Mouse (Mus musculus): ENCODE data around the gene Ttll9.

Ttll9 gene

GRCm38 (mm10) chr2:153009192-153009973 is 47.1 kb downstream of the Ttll9 start:
- in situ Hi-C loops (cut with MboI, MseI), result no loop called here

GRCm38 (mm10) chr2:153013724-153014515 is 51.6 kb downstream of the Ttll9 start:
- in situ Hi-C loops (cut with MboI, MseI), result no loop called here

GRCm38 (mm10) chr2:153014758-153015593 is 52.7 kb downstream of the Ttll9 start, which contains the start of gene Pdrg1:
TSS of gene Pdrg1 (minus strand) at chr2:153015427.
- in situ Hi-C loops (cut with MboI, MseI), result loop anchor here in 1 of 2 experiments (5.0 kb wide), 1 partner anchor 103 kb away; the partner anchor contains the start of gene Mylk2

- in situ Hi-C loops (cut with MboI, MseI), result loop anchor here in 1 of 2 experiments (5.0 kb wide), 1 partner anchor 104 kb away; the partner anchor contains the start of gene Mylk2
These were observed 53.5 kb downstream of the Ttll9 start for GRCm38 (mm10) chr2:153015804-153016203.

GRCm38 (mm10) chr2:153016786-153017185 is 54.5 kb downstream of the Ttll9 start:
- in situ Hi-C loops (cut with MboI, MseI), result loop anchor here in 1 of 2 experiments (5.0 kb wide), 1 partner anchor 104 kb away; the partner anchor contains the start of gene Mylk2

GRCm38 (mm10) chr2:153019355-153019754 is 57.1 kb downstream of the Ttll9 start:
- in situ Hi-C loops (cut with MboI, MseI), result loop anchor here in 1 of 2 experiments (5.0 kb wide), 1 partner anchor 107 kb away; the partner anchor contains the start of gene Mylk2

GRCm38 (mm10) chr2:153021163-153021562 is 58.9 kb downstream of the Ttll9 start:
- in situ Hi-C loops (cut with MboI, MseI), result loop anchor here in 1 of 2 experiments (5.0 kb wide), 1 partner anchor 104 kb away; no protein-coding TSS in a partner anchor

GRCm38 (mm10) chr2:153022855-153023254 is 60.6 kb downstream of the Ttll9 start:
- in situ Hi-C loops (cut with MboI, MseI), result loop anchor here in 1 of 2 experiments (5.0 kb wide), 1 partner anchor 106 kb away; no protein-coding TSS in a partner anchor

GRCm38 (mm10) chr2:153026052-153026451 is 63.8 kb downstream of the Ttll9 start:
- in situ Hi-C loops (cut with MboI, MseI), result no loop called here

GRCm38 (mm10) chr2:153027501-153027900 is 65.2 kb downstream of the Ttll9 start:
- in situ Hi-C loops (cut with MboI, MseI), result no loop called here

- in situ Hi-C loops (cut with MboI, MseI), result no loop called here
These were observed 68.1 kb downstream of the Ttll9 start for GRCm38 (mm10) chr2:153030422-153030821.

GRCm38 (mm10) chr2:153031126-153032082 is 69.1 kb downstream of the Ttll9 start, which contains the start of gene Xkr7:
TSS of gene Xkr7 (plus strand) at chr2:153031852.
- in situ Hi-C loops (cut with MboI, MseI), result no loop called here

GRCm38 (mm10) chr2:153032083-153032842 is 70.0 kb downstream of the Ttll9 start:
- in situ Hi-C loops (cut with MboI, MseI), result no loop called here

GRCm38 (mm10) chr2:153032973-153033372 is 70.7 kb downstream of the Ttll9 start:
- in situ Hi-C loops (cut with MboI, MseI), result no loop called here

- in situ Hi-C loops (cut with MboI, MseI), result no loop called here
These were observed 71.4 kb downstream of the Ttll9 start for GRCm38 (mm10) chr2:153033545-153034230.

- in situ Hi-C loops (cut with MboI, MseI), result no loop called here
These were observed 74.4 kb downstream of the Ttll9 start for GRCm38 (mm10) chr2:153036690-153037089.

GRCm38 (mm10) chr2:153043886-153044285 is 81.6 kb downstream of the Ttll9 start:
- in situ Hi-C loops (cut with MboI, MseI), result no loop called here

GRCm38 (mm10) chr2:153045884-153046299 is 83.6 kb downstream of the Ttll9 start:
- in situ Hi-C loops (cut with MboI, MseI), result no loop called here

Measured in T-helper 17 cell (primary cell).